Mouse (Mus musculus) erythroblast, embryonic 14.5 days (primary cell): ENCODE data around the gene Mink1.

Experiments
- GATA1 ChIP-seq: IDR thresholded peaks from 2 replicates; pipeline ENCODE4 v1.6.1; 2012; ENCODE audit warnings: low read length, inconsistent platforms, mixed read lengths
- TAL1 ChIP-seq: IDR thresholded peaks from 3 replicates; pipeline ENCODE4 v1.6.1; 2012; ENCODE audit warnings: low read length, inconsistent platforms, mixed read lengths

DNA sequence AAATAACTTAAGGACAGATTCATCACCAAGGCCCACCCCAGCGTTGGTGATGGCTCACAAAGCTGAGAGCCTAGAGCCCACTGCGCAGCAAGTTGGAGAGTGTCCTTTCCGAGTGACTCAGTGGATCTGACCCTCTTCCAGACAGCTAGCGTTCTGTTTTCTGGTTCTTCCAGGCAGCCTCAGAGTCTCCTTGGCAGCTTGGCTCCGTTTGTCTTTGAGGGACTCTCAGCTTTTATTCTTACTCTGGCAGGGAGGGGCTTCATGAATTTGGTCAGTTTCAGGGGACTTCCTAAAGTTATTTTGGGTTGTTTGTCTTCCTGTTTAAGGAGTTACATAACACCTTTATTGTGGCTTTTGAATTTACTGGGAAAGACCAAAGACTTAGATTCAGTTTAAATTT lies 24.3 kb downstream of the Mink1 start:
- TF ChIP-seq GATA1: no peak
- no peak for TF ChIP-seq TAL1
